Mouse (Mus musculus): ENCODE data around the gene Ptges3. TPM values are rescaled to one million over a fixed set of nuclear protein-coding genes. Genes with fewer than 3 reads are reported as not detected.
"Not testable (repeated sequence)": the region's sequence is repeated elsewhere in the genome, so short reads cannot be mapped to it uniquely, and the experiment has no call there.

Gene Ptges3
- polyA plus RNA-seq, 1 experiment from 2014 or later, result 426 TPM

DNA sequence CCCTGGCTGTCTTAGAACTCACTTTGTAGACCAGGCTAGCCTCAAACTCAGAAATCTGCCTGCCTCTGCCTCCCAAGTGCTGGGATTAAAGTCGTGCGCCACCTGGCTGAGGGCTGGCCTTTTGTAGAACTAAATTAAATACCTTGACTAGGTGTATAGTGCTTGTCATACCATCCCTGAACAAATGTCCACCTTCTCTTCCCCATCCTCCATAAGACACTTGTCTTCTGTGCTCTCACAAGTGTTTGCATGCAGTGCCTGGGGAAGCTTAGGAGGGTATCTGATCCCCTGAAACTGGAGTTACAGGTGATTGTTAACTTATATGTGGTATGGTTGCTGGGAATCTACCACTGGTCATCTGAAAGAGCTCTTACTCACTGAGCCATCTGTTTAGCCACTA, 8.4 kb upstream of the Ptges3 start:
- no peak for ATAC-seq
- no peak overlapping the region for H3K9ac ChIP-seq (ENCODE audit: low read length)
- no peaks in the 10 kb centered on the region for H3K4me1 ChIP-seq (ENCODE audit: control insufficient read depth, insufficient read depth, low read length)
- no peak overlapping the region for H3K27ac ChIP-seq (ENCODE audit: low read depth, low read length)
- no peaks in the 10 kb centered on the region for H3K9me3 ChIP-seq (replicated peaks; ENCODE audit: control insufficient read depth, low read length)
- WGBS, result 85% methylated on average over 2 of the region's 2 CpGs
- peaks cover 54% of the 10 kb centered on the region for H3K36me3 ChIP-seq (ENCODE audit: control insufficient read depth, insufficient read depth, low read length)
- H3K4me2 ChIP-seq (ENCODE audit: low read length), result no peak overlapping the region
- no peak overlapping the region for H3K4me3 ChIP-seq (ENCODE audit: low read depth, low read length)
- no peak for DNase-seq (ENCODE audit: low spot score)
- no peaks in the 10 kb centered on the region for H3K27me3 ChIP-seq (replicated peaks; ENCODE audit: control insufficient read depth, insufficient read depth, low read length)

DNA sequence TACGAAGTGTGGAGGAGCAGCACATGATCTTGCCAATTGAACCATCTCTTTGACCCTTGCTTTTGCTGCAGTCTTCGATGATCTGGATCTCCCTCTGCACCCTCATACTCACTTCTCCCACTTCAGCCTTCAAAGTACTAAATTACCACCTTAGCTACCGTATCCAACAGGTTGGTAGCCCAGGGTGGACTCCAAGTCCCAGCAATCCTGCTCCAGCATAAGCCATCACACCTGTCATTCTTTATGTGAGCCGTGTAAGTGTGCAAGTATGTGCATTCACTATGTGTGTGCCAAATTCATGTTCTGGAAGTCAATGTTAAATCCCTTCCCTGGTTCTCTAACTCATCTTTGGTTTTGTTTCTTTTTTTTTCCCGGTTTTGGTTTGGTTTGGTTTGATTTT, 7.2 kb upstream of the Ptges3 start:
- ATAC-seq (no peak), DNase-seq (ENCODE audit: low spot score) (no peak)
- Histone ChIP-seq H3K4me1 (ENCODE audit: control insufficient read depth, insufficient read depth, low read length) (no peaks in the 10 kb centered on the region), H3K4me3 (ENCODE audit: low read depth, low read length) (no peak overlapping the region), H3K9me3 (replicated peaks; ENCODE audit: control insufficient read depth, low read length) (no peaks in the 10 kb centered on the region), H3K9ac (ENCODE audit: low read length) (no peak overlapping the region), H3K4me2 (ENCODE audit: low read length) (no peak overlapping the region), H3K27me3 (replicated peaks; ENCODE audit: control insufficient read depth, insufficient read depth, low read length) (no peaks in the 10 kb centered on the region), H3K36me3 (ENCODE audit: control insufficient read depth, insufficient read depth, low read length) (peaks cover 42% of the 10 kb centered on the region), H3K27ac (ENCODE audit: low read depth, low read length) (no peak overlapping the region)
- WGBS, result 95% methylated on average over 5 of the region's 5 CpGs

DNA sequence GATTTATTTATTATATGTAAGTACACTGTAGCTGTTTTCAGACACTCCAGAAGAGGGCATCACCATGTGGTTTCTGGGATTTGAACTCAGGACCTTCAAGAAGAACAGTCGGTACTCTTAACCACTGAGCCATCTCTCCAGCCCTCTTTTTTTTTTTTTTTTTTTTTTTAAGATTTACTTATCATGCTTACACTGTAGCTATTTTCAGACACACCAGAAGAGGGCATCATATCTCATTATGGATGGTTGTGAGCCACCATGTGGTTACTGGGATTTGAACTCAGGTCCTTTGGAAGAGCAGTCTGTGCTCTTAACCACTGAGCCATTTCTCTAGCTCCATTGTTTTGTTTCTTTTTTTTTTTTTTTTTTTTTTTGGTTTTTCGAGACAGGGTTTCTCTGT, 6.6 kb upstream of the Ptges3 start:
- not testable (repeated sequence) for ATAC-seq; H3K27ac ChIP-seq (ENCODE audit: low read depth, low read length); H3K4me2 ChIP-seq (ENCODE audit: low read length); H3K4me3 ChIP-seq (ENCODE audit: low read depth, low read length); H3K27me3 ChIP-seq (replicated peaks; ENCODE audit: control insufficient read depth, insufficient read depth, low read length); DNase-seq (ENCODE audit: low spot score); H3K9ac ChIP-seq (ENCODE audit: low read length); H3K9me3 ChIP-seq (replicated peaks; ENCODE audit: control insufficient read depth, low read length); H3K4me1 ChIP-seq (ENCODE audit: control insufficient read depth, insufficient read depth, low read length)
- WGBS, result 100% methylated on average over 1 of the region's 2 CpGs
- peaks cover 37% of the 10 kb centered on the region for H3K36me3 ChIP-seq (ENCODE audit: control insufficient read depth, insufficient read depth, low read length)

DNA sequence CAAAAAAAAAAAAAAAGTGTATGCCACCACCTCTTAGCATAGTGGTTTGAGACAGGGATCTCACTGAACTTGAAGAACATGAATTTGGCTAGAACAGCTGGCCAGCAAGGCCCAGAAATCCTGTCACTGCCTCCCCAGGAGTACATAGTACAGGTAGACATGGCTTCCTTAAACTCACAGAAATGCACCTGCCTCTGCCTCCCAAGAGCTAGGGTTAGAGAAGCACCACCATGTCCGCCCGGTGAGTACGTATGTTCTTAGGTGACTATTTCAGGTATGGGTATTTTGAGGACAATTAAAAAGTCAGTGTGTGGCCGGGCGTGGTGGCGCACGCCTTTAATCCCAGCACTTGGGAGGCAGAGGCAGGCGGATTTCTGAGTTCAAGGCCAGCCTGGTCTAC, 5.8 kb upstream of the Ptges3 start:
- Histone ChIP-seq H3K27me3 (replicated peaks; ENCODE audit: control insufficient read depth, insufficient read depth, low read length) (no peaks in the 10 kb centered on the region), H3K4me3 (ENCODE audit: low read depth, low read length) (no peak overlapping the region), H3K4me1 (ENCODE audit: control insufficient read depth, insufficient read depth, low read length) (0 out of 2 replicates have a peak, but pooled peaks cover 3% of the 10 kb centered on the region), H3K36me3 (ENCODE audit: control insufficient read depth, insufficient read depth, low read length) (peaks cover 29% of the 10 kb centered on the region), H3K9ac (ENCODE audit: low read length) (no peak overlapping the region), H3K4me2 (ENCODE audit: low read length) (no peak overlapping the region), H3K27ac (ENCODE audit: low read depth, low read length) (no peak overlapping the region), H3K9me3 (replicated peaks; ENCODE audit: control insufficient read depth, low read length) (no peaks in the 10 kb centered on the region)
- ATAC-seq, result no peak
- no peak for DNase-seq (ENCODE audit: low spot score)
- 95% methylated on average over 8 of the region's 8 CpGs for WGBS

DNA sequence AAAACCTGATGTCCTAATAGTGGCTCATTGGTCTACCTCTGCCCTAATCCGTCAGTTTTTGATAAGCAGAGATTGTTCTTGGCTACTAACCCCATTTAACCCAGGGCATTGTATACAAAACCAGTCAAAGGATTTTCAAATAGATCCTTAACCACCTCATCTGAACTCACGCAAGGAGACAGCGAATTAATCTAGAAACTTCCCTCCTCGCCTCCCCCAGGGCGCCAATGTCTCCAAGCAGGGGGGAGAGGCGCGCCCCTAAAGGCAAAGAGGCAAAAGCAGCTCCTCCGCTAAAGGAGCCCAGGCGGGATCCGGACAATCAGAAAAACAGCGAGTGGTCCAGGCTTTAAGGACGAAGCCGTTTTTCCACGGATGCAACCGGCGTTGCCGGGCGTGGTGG, 570 bp upstream of the Ptges3 start:
- Histone ChIP-seq H3K9ac (ENCODE audit: low read length) (peak overlapping the region; percentile 89), H3K36me3 (ENCODE audit: control insufficient read depth, insufficient read depth, low read length) (no peaks in the 10 kb centered on the region), H3K4me2 (ENCODE audit: low read length) (peak overlapping the region; percentile 82), H3K9me3 (replicated peaks; ENCODE audit: control insufficient read depth, low read length) (no peaks in the 10 kb centered on the region), H3K27ac (ENCODE audit: low read depth, low read length) (peak overlapping the region; percentile 99), H3K4me1 (ENCODE audit: control insufficient read depth, insufficient read depth, low read length) (peaks cover 14% of the 10 kb centered on the region), H3K4me3 (ENCODE audit: low read depth, low read length) (peak overlapping the region; percentile 89), H3K27me3 (replicated peaks; ENCODE audit: control insufficient read depth, insufficient read depth, low read length) (no peaks in the 10 kb centered on the region)
- DNase-seq (ENCODE audit: low spot score), result no peak
- peak; percentile 36; the same call in 1 of the 2 replicates for ATAC-seq
- WGBS, result under 1% methylated on average over 18 of the region's 18 CpGs

DNA sequence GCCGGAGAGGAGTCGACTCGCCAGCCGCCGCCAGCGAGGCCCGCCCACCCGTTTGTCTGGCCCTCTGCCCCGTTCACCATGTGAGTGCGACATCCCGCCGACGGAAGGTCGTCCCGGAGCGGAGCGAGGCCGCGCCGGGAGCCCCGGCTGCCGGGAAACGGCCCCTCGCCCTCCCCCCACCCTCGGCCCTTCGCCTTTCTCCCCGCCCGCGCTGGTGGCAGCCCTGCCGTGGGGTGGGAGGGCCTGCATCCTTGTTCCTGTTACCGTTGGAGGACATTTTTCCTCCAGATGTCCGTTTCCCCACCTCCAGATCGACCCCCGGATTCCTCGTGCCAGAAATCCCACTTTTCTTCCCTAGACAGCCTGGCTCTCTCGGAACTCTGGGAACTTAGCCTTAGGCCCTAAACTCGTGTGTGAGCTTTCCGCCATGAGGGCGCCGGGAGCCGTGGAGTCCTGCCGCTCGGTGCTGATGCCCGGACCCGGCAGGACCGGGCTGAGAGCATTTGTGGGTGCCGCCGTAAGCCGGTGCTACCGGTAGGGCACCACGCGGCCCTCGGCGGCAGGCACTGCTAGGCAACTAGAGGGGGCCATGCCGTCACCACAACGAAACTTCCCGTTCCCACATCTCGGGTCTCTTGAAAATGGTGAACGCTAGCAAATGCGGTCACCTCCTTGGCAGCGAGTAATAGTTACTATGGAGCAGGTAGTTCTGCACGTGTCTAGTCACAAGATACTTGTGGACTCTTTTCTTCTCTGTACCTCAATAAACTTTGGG, 640 bp downstream of the Ptges3 start:
- Histone ChIP-seq H3K36me3 (ENCODE audit: control insufficient read depth, insufficient read depth, low read length) (0 out of 2 replicates have a peak, but pooled peaks cover 5% of the 10 kb centered on the region), H3K27ac (ENCODE audit: low read depth, low read length) (peak overlapping the region; percentile 99), H3K4me3 (ENCODE audit: low read depth, low read length) (peak overlapping the region; percentile 89), H3K9me3 (replicated peaks; ENCODE audit: control insufficient read depth, low read length) (no peaks in the 10 kb centered on the region), H3K27me3 (replicated peaks; ENCODE audit: control insufficient read depth, insufficient read depth, low read length) (no peaks in the 10 kb centered on the region), H3K4me1 (ENCODE audit: control insufficient read depth, insufficient read depth, low read length) (peaks cover 14% of the 10 kb centered on the region), H3K9ac (ENCODE audit: low read length) (peak overlapping the region; percentile 89), H3K4me2 (ENCODE audit: low read length) (peak overlapping the region; percentile 82)
- ATAC-seq (peak; percentile 35), DNase-seq (ENCODE audit: low spot score) (peak; percentile 59)
- under 1% methylated on average over 57 of the region's 62 CpGs for WGBS

DNA sequence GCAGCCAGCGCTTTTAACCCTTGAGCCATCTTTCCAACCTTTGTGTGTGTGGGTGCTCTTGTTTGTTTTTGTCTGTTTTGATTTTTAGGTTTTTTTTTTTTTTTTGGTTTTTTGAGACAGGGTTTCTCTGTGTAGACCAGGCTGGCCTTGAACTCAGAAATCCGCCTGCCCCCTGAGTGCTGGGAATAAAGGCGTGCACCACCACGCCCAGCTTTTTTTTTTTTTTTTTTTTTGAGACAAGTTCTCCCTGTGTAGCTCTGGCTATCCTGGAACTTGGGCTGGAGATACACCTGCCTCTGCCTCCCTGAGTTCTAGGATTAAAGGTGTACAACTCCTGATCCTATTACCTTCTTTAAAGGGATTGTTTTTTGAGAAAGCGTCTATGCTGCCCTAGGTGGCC, 2.4 kb downstream of the Ptges3 start:
- H3K9ac ChIP-seq (ENCODE audit: low read length), result no peak overlapping the region; the same call in 1 of the 2 replicates

DNA sequence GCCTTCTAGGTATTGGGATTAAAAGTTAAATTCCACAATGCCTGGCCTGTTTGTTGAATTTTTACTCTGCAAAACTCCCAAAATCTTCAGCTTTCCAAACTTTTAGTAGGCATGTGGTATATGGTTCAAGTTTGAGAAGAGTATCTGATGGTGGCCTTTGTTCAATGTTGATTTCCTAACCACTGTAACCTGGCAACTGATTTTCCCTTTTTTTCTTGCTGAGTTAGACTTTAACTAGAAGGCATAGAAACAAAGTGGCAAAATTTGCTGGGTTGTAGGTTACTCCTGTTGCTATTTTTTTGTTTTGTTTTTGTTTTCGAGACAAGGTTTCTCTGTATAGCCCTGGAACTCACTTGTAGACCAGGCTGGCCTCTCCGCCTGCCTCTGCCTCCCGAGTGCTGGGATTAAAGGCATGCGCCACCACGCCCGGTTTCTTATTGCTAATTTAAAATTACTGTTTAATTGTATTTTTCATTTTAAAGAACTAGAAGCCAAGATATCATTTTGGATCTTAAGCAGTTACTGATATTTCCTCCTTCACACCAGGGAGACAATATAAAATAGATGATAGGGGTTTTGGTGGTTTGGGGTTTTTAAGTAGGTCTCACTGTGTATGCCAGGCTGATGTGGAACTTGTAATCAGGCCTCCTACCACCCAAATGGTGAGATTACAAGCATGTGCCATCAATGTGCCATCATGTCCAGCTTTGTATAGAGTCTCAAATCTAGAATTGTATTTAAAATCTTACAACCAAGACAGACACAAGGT, 3.7 kb downstream of the Ptges3 start:
- Histone ChIP-seq H3K4me1 (ENCODE audit: control insufficient read depth, insufficient read depth, low read length) (peaks cover 14% of the 10 kb centered on the region), H3K36me3 (ENCODE audit: control insufficient read depth, insufficient read depth, low read length) (0 out of 2 replicates have a peak, but pooled peaks cover 5% of the 10 kb centered on the region), H3K4me2 (ENCODE audit: low read length) (no peak overlapping the region), H3K9ac (ENCODE audit: low read length) (no peak overlapping the region), H3K27me3 (replicated peaks; ENCODE audit: control insufficient read depth, insufficient read depth, low read length) (no peaks in the 10 kb centered on the region), H3K27ac (ENCODE audit: low read depth, low read length) (no peak overlapping the region), H3K4me3 (ENCODE audit: low read depth, low read length) (no peak overlapping the region), H3K9me3 (replicated peaks; ENCODE audit: control insufficient read depth, low read length) (no peaks in the 10 kb centered on the region)
- DNase-seq (ENCODE audit: low spot score) (no peak), ATAC-seq (no peak)
- 94% methylated on average over 6 of the region's 6 CpGs for WGBS

More for the DNA sequence above, 2.4 kb downstream of the Ptges3 start:
- Histone ChIP-seq H3K27ac (ENCODE audit: low read depth, low read length) (no peak overlapping the region), H3K9me3 (replicated peaks; ENCODE audit: control insufficient read depth, low read length) (no peaks in the 10 kb centered on the region), H3K36me3 (ENCODE audit: control insufficient read depth, insufficient read depth, low read length) (0 out of 2 replicates have a peak, but pooled peaks cover 5% of the 10 kb centered on the region), H3K4me2 (ENCODE audit: low read length) (peak overlapping the region; percentile 82), H3K4me3 (ENCODE audit: low read depth, low read length) (peak overlapping the region; percentile 89; the same call in 1 of the 2 replicates), H3K4me1 (ENCODE audit: control insufficient read depth, insufficient read depth, low read length) (peaks cover 14% of the 10 kb centered on the region), H3K27me3 (replicated peaks; ENCODE audit: control insufficient read depth, insufficient read depth, low read length) (no peaks in the 10 kb centered on the region)
- 89% methylated on average over 5 of the region's 5 CpGs for WGBS
- no peak for DNase-seq (ENCODE audit: low spot score)
- no peak for ATAC-seq

DNA sequence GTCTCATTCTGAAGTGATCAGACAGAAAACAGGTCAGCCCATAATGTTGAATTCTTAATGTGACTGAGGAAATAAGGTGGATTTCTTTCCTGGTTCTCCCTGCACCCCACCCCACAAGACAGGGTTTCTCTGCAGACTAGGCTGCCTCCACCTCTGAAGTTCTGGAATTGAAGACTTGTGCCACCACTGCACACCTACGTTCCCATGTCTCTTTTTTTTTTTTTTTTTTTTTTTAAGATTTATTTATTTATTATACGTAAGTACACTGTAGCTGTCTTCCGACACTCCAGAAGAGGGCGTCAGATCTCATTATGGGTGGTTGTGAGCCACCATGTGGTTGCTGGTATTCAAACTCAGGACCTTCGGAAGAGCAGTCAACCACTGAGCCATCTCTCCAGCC, 7.3 kb downstream of the Ptges3 start:
- no peak overlapping the region for H3K4me2 ChIP-seq (ENCODE audit: low read length)
- WGBS, result 87% methylated on average over 5 of the region's 5 CpGs

More for the DNA sequence above, 7.3 kb downstream of the Ptges3 start:
- Histone ChIP-seq H3K36me3 (ENCODE audit: control insufficient read depth, insufficient read depth, low read length) (peaks cover 25% of the 10 kb centered on the region), H3K27ac (ENCODE audit: low read depth, low read length) (no peak overlapping the region), H3K4me3 (ENCODE audit: low read depth, low read length) (no peak overlapping the region), H3K27me3 (replicated peaks; ENCODE audit: control insufficient read depth, insufficient read depth, low read length) (no peaks in the 10 kb centered on the region), H3K9me3 (replicated peaks; ENCODE audit: control insufficient read depth, low read length) (no peaks in the 10 kb centered on the region), H3K4me1 (ENCODE audit: control insufficient read depth, insufficient read depth, low read length) (no peaks in the 10 kb centered on the region), H3K9ac (ENCODE audit: low read length) (no peak overlapping the region)
- DNase-seq (ENCODE audit: low spot score) (no peak), ATAC-seq (no peak)
